Mouse (Mus musculus) heart, embryonic 16.5 days (tissue): Measurements from ENCODE around the gene Ptprg. TPM values are rescaled to one million over a fixed set of nuclear protein-coding genes. Genes with fewer than 3 reads are reported as not detected.

Experiments used
- ATAC-seq: fragments of 200-750 bp; cut with Nextera tagmentation; replicated peaks from 2 replicates; pipeline ENCODE4 v1.8.0; 2017; ENCODE audit warnings: moderate number of reproducible peaks; ENCODE audit not compliant: insufficient read depth, low FRiP score; ENCODE audit errors: extremely low read depth
- H3K27ac ChIP-seq: fragments of 300-500 bp; sonication (generic); 2 replicates; pipeline ENCODE4 v1.5.1; 2014; ENCODE audit warnings: mild to moderate bottlenecking, low read length, control low read depth, moderate library complexity
- H3K27me3 ChIP-seq: fragments of 300-500 bp; sonication (generic); 2 replicates; pipeline ENCODE4 v1.6.1; 2014; ENCODE audit warnings: low read length, mixed read lengths; ENCODE audit not compliant: control insufficient read depth, insufficient read depth
- H3K36me3 ChIP-seq: fragments of 300-500 bp; sonication (generic); 2 replicates; pipeline ENCODE4 v1.6.1; 2014; ENCODE audit not compliant: control insufficient read depth, insufficient read depth
- H3K4me1 ChIP-seq: fragments of 300-500 bp; sonication (generic); 2 replicates; pipeline ENCODE4 v1.6.1; 2014; ENCODE audit warnings: low read length, mixed read lengths; ENCODE audit not compliant: control insufficient read depth, insufficient read depth
- H3K4me2 ChIP-seq: fragments of 300-500 bp; sonication (generic); 2 replicates; pipeline ENCODE4 v1.6.1; 2014; ENCODE audit warnings: low read depth, mild to moderate bottlenecking, control low read depth, low read length
- H3K4me3 ChIP-seq: fragments of 300-500 bp; sonication (generic); 2 replicates; pipeline ENCODE4 v1.5.1; 2014; ENCODE audit warnings: mild to moderate bottlenecking, control low read depth, low read length
- H3K9ac ChIP-seq: fragments of 300-500 bp; sonication (generic); 2 replicates; pipeline ENCODE4 v1.6.1; 2014; ENCODE audit warnings: low read length, control low read depth
- H3K9me3 ChIP-seq: fragments of 300-500 bp; sonication (generic); replicated peaks from 2 replicates; pipeline ENCODE4 v1.6.1; 2016; ENCODE audit warnings: low read length; ENCODE audit not compliant: control insufficient read depth
- WGBS: fragments of 180-500 bp; shearing (Covaris S2); extraction: QIAGEN DNeasy Blood & Tissue Kit; methylation state at CpG from one replicate; pipeline ENCODE4 v1.1.7; 2014; 5-methylcytosine and 5-hydroxymethylcytosine counted together
- polyA plus RNA-seq: library from polyadenylated mRNA; unstranded; fragments of >200 nt; fragmentation: Nextera tagmentation; extraction: Ambion mirVana; gene quantifications from 2 replicates; pipeline ENCODE4 v1.2.1, GENCODE M21; 2015

Ptprg gene
- polyA plus RNA-seq, 1 experiment from 2014 or later = 13.4 TPM

- no peak for ATAC-seq
- H3K27me3 ChIP-seq = no peaks in the 10 kb centered on the region
- no peak overlapping the region for H3K4me3 ChIP-seq
- WGBS = 73% methylated on average over 2 of the region's 2 CpGs
- H3K4me1 ChIP-seq = peaks cover 2% of the 10 kb centered on the region; the same call in 1 of the 2 replicates
- H3K9ac ChIP-seq = no peak overlapping the region
- no peaks in the 10 kb centered on the region for H3K36me3 ChIP-seq
- no peak overlapping the region for H3K27ac ChIP-seq
- H3K9me3 ChIP-seq = no peaks in the 10 kb centered on the region
- no peak overlapping the region for H3K4me2 ChIP-seq
Measured at GRCm38 (mm10) chr14:11988975-11989374, 435.6 kb downstream of the Ptprg start.

- no peak overlapping the region for H3K9ac ChIP-seq
- H3K9me3 ChIP-seq = no peaks in the 10 kb centered on the region; the same call in 1 of the 2 replicates
- H3K4me1 ChIP-seq = no peaks in the 10 kb centered on the region
- no peak for ATAC-seq
- H3K36me3 ChIP-seq = no peaks in the 10 kb centered on the region
- H3K27me3 ChIP-seq = no peaks in the 10 kb centered on the region
- H3K4me3 ChIP-seq = no peak overlapping the region
- H3K27ac ChIP-seq = no peak overlapping the region
- H3K4me2 ChIP-seq = no peak overlapping the region
- 66% methylated on average over 2 of the region's 2 CpGs for WGBS
Measured at GRCm38 (mm10) chr14:11991151-11991550, 437.8 kb downstream of the Ptprg start.

DNA sequence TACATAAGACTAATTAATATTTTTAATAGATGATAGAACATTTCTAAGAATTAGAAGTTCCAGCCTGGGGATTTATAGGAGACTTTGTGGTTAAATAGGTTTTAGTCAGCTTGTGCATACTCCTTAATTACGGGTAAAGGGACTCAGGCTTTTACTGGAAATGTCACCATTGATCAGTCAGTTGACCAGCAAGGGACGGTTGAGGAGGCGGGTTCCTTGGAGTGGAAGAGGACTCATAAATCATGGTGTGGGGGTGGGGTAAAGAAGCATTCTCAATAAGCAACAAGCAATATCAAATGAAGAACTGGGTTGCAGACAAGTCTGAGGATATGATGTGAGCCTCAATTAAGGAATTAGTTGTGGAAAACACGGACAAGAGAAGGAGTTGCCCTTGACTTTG lies 438.8 kb downstream of the Ptprg start:
- no peaks in the 10 kb centered on the region for H3K4me1 ChIP-seq
- 77% methylated on average over 4 of the region's 4 CpGs for WGBS
- no peaks in the 10 kb centered on the region; the same call in 1 of the 2 replicates for H3K9me3 ChIP-seq
- H3K4me3 ChIP-seq = no peak overlapping the region
- no peak for ATAC-seq
- H3K27me3 ChIP-seq = no peaks in the 10 kb centered on the region
- no peak overlapping the region for H3K4me2 ChIP-seq
- no peak overlapping the region for H3K9ac ChIP-seq
- H3K27ac ChIP-seq = no peak overlapping the region
- H3K36me3 ChIP-seq = no peaks in the 10 kb centered on the region

DNA sequence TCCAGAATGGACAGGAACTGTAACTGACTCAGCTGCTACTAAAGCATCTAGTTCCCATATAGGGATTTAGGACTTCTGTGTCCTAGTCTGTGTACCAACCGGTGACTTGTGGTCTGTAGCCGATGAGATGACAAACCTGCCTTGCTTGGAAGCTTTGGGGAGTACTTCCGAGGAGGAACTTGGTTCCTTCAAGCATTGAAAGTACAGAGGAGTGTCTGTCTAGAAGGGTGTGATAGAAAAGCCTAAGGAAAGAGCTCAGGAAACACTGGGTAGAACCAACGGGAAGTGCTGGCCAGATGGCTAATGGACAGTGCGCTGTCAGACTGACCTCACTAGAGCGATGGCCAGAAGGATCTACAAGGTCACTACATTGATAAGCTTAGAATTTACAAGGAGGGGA lies 439.2 kb downstream of the Ptprg start:
- 75% methylated on average over 6 of the region's 6 CpGs for WGBS
- no peaks in the 10 kb centered on the region for H3K27me3 ChIP-seq
- ATAC-seq = no peak
- H3K4me2 ChIP-seq = no peak overlapping the region
- no peaks in the 10 kb centered on the region; the same call in 1 of the 2 replicates for H3K9me3 ChIP-seq
- H3K4me1 ChIP-seq = no peaks in the 10 kb centered on the region
- no peak overlapping the region for H3K9ac ChIP-seq
- H3K36me3 ChIP-seq = no peaks in the 10 kb centered on the region
- H3K27ac ChIP-seq = no peak overlapping the region
- no peak overlapping the region for H3K4me3 ChIP-seq

DNA sequence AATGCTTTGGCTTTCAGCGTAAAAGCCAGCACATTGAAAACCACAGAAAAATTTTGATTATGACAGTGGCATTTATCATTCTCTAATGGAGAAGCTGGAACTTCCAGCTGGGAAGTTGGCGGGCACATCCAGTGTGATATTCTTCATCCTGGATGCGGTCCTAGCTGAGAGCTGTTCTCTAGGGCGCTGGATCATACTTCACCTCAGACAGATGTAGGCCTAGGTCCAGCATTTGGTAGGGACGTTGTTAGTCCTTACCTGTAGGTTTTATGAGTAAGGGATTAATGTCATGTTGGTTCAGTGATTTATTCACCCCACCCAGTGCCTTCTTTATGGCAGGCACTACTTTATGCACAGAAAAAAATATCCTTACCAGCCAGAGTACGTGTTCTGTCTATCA lies 444.2 kb downstream of the Ptprg start:
- no peaks in the 10 kb centered on the region for H3K36me3 ChIP-seq
- H3K4me2 ChIP-seq = no peak overlapping the region
- WGBS = 81% methylated on average over 6 of the region's 6 CpGs
- no peaks in the 10 kb centered on the region for H3K27me3 ChIP-seq
- no peak overlapping the region for H3K9ac ChIP-seq
- no peaks in the 10 kb centered on the region; the same call in 1 of the 2 replicates for H3K9me3 ChIP-seq
- ATAC-seq = no peak
- H3K4me1 ChIP-seq = no peaks in the 10 kb centered on the region
- no peak overlapping the region for H3K27ac ChIP-seq
- H3K4me3 ChIP-seq = no peak overlapping the region

DNA sequence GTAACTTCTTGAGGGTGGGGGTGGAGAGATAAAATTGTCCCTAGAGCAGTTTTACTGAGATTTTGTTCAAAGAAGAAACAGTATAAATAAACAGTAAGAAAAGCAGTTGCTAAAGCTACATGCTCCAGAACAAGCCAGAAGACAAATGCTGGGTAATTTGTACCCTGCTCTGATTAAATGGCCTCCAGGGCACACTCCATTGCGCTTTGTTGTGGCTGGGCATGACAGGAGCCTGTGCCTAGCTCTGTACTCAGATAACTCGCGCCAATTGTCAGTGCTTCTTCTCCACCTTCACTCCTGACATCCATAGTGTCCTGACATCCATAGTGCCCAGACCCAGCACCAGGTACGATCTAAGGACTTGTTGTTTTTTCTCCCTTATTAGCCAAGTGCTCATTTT lies 445.1 kb downstream of the Ptprg start:
- no peak overlapping the region for H3K9ac ChIP-seq
- no peak overlapping the region for H3K4me2 ChIP-seq
- no peaks in the 10 kb centered on the region; the same call in 1 of the 2 replicates for H3K9me3 ChIP-seq
- H3K27ac ChIP-seq = no peak overlapping the region
- H3K36me3 ChIP-seq = no peaks in the 10 kb centered on the region
- H3K4me3 ChIP-seq = no peak overlapping the region
- no peak for ATAC-seq
- WGBS = 84% methylated on average over 4 of the region's 4 CpGs
- no peaks in the 10 kb centered on the region for H3K4me1 ChIP-seq
- H3K27me3 ChIP-seq = no peaks in the 10 kb centered on the region

DNA sequence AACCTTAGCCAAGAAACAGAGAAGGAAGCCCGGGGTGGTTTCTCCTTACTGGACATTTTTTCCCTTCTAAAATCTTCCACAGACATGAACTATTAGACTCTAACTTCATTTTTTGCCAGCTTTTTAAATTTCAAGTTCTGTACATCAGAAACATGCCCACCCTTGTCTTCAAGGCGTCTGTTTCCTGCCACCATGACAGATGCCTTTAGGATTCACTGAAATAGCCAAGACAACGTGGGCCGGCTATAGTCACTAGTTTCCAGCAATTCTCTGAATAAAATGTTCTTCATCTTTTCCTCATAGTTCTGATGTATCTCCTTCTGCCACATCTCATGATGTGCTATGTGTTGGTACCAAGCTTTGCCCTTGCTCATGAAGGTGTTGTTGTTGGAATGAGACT lies 450.7 kb downstream of the Ptprg start:
- 86% methylated on average over 4 of the region's 4 CpGs for WGBS
- Histone ChIP-seq H3K27ac (no peak overlapping the region), H3K9ac (no peak overlapping the region), H3K27me3 (no peaks in the 10 kb centered on the region), H3K36me3 (no peaks in the 10 kb centered on the region), H3K9me3 (no peaks in the 10 kb centered on the region), H3K4me2 (no peak overlapping the region), H3K4me1 (no peaks in the 10 kb centered on the region), H3K4me3 (no peak overlapping the region)
- ATAC-seq = no peak

- Histone ChIP-seq H3K9ac (no peak overlapping the region), H3K27me3 (no peaks in the 10 kb centered on the region), H3K4me2 (no peak overlapping the region), H3K36me3 (no peaks in the 10 kb centered on the region), H3K4me3 (no peak overlapping the region), H3K9me3 (no peaks in the 10 kb centered on the region), H3K27ac (no peak overlapping the region), H3K4me1 (no peaks in the 10 kb centered on the region)
- WGBS = 72% methylated on average over 5 of the region's 5 CpGs
- ATAC-seq = no peak
Measured at GRCm38 (mm10) chr14:12011766-12012165, 458.4 kb downstream of the Ptprg start.

DNA sequence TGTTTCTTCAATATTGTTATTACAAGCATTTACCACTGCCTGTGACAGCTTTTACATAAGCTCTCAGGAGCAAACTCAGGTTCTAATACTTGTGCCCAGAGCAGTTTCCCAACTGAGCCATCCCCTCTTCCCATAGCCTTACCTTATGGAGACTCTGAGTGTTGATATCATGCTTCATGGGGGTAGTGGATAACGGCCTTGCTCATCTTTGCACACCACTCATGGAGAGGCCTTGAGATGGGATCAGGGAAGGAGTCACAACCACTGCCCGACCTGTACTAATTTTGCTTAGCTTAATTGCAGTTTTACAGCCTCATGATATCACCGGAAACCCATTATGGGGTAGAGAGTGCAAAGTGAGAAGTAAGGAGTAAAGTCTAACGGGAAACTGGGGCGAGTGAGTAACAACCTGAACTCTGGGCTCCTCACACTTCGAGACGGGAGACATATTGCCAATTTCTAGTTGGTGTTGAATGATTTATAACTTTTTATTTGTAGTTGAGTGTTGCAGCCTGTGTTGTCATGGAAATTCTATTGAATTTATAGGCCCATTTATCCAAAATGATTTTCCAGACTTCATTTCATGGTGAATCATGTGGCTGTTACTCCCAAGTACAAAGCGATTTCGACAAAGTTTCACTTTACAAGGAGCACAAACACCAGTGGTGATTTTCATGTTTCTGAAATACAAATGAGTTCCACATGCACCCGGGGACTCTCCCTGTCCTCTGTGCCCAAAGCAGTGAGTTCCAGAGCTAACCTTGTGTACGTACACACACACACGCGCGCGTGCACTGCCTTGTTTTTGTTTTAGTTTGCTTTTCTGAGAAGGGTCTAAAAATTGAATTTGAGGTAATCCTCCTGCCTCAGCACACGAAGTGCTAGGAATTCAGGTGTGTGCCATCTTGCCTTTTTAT lies 472.7 kb downstream of the Ptprg start:
- H3K36me3 ChIP-seq = no peaks in the 10 kb centered on the region
- no peak overlapping the region for H3K27ac ChIP-seq
- ATAC-seq = no peak
- H3K4me3 ChIP-seq = no peak overlapping the region
- WGBS = 93% methylated on average over 16 of the region's 16 CpGs
- H3K27me3 ChIP-seq = no peaks in the 10 kb centered on the region
- H3K4me2 ChIP-seq = no peak overlapping the region
- 0 out of 2 replicates have a peak, but pooled peaks cover 4% of the 10 kb centered on the region for H3K9me3 ChIP-seq
- peaks cover 9% of the 10 kb centered on the region for H3K4me1 ChIP-seq
- no peak overlapping the region for H3K9ac ChIP-seq
